Mouse (Mus musculus): ENCODE measurements around the gene Gtf3a. TPM values are rescaled to one million over a fixed set of nuclear protein-coding genes. Genes with fewer than 3 reads are reported as not detected.
"Not testable (repeated sequence)": the region's sequence is repeated elsewhere in the genome, so short reads cannot be mapped to it uniquely, and the experiment has no call there.

Gene Gtf3a
- total RNA-seq, 2 experiments from 2014 or later: 25.3 to 26.0 TPM

GRCm38 (mm10) chr5:146916806-146917205 is 31.7 kb upstream of the Gtf3a start:
- DNase-seq (ENCODE audit: extremely low spot score in 1 of 2, low spot score in 2 of 2): no peak
- Histone ChIP-seq H3K4me3 (no peak overlapping the region), H3K27ac (no peak overlapping the region)
- intact Hi-C loops (cut with DNase I): loop anchor here (10.0 kb wide), 1 partner anchor 928 kb away; no protein-coding TSS in a partner anchor
- no peak for TF ChIP-seq CTCF (IDR thresholded peaks at IDR 0.05)

- not testable (repeated sequence) for DNase-seq (ENCODE audit: extremely low spot score in 1 of 2, low spot score in 2 of 2); H3K27ac ChIP-seq; H3K4me3 ChIP-seq
- intact Hi-C loops (cut with DNase I): loop anchor here (10.0 kb wide), 1 partner anchor 927 kb away; no protein-coding TSS in a partner anchor
These were observed 31.1 kb upstream of the Gtf3a start for GRCm38 (mm10) chr5:146917357-146917756.

GRCm38 (mm10) chr5:146919874-146920273 is 28.6 kb upstream of the Gtf3a start:
- no peak overlapping the region for H3K4me3 ChIP-seq

DNA sequence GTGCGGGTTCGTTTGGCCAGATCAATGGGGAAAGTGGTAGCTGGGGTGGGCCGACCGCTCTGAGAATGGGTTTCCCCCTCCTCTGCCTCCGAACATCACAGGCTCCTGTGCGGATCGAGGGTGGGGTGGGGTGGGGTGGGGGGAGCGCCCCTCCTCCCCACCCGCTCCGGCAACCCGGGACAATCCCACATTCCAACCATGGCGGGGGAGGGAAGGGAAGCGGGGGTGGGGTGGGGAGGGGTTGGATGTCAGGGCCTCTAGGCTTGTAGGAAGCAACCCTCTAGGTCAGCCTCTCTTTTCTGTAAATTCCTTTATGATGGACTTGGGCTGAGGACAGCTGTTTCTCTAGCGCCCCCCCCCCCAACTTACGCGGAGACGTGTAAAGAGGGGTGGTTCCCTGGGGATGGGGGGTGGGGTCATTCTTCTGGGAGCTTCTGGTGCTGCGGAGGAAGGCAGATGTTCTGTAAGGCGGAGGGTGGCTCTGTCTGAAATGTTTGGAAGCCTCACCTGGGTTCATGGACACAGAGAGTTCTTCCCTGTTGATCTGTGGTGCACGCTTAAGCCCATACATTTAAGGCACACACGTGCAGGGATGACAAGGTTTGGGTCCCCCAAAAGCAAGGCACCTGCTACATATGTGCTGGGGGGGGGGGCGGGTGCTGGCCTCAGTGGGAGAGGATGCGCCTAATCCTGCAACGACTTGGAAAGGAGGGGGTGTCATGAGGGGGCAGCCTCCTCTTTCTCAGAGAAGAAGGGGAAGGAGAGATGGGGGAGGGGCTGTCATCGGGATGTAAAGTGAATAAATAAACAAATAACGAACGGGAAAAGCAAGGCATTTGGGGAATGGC is 27.9 kb upstream of the Gtf3a start:
- DNase-seq (ENCODE audit: extremely low spot score in 1 of 2, low spot score in 2 of 2): no peak
- TF ChIP-seq CTCF (IDR thresholded peaks at IDR 0.05): no peak
- Histone ChIP-seq H3K4me3 (no peak overlapping the region), H3K27ac (no peak overlapping the region)
- intact Hi-C loops (cut with DNase I): no loop called here

More at GRCm38 (mm10) chr5:146919874-146920273, 28.6 kb upstream of the Gtf3a start:
- H3K27ac ChIP-seq: no peak overlapping the region
- TF ChIP-seq CTCF (IDR thresholded peaks at IDR 0.05): no peak
- intact Hi-C loops (cut with DNase I): loop anchor here (10.0 kb wide), 1 partner anchor 925 kb away; no protein-coding TSS in a partner anchor
- DNase-seq (ENCODE audit: extremely low spot score in 1 of 2, low spot score in 2 of 2): no peak

DNA sequence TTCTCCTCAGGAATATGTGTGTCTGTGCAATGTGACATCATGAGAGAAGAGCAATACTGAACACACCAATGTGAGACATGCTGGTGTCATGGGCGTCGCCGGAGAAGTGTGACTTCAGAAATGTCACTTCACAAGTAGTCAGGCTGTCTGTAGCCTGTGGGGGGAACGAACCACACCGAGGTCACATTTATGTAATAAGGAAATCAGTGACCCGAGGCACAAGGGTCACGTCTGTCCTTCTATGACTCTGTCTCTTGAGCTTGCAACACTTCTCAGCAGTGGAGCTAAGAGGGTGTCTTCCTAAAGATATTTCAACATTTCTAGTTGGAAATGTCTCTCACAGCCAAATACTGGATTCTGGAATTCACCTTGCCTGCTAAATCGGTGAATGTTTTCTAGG is 27.2 kb upstream of the Gtf3a start:
- no peak overlapping the region for H3K4me3 ChIP-seq
- no peak for TF ChIP-seq CTCF (IDR thresholded peaks at IDR 0.05)
- no peak for DNase-seq (ENCODE audit: extremely low spot score in 1 of 2, low spot score in 2 of 2)
- intact Hi-C loops (cut with DNase I): no loop called here
- no peak overlapping the region for H3K27ac ChIP-seq

- intact Hi-C loops (cut with DNase I): no loop called here
- H3K27ac ChIP-seq: no peak overlapping the region
- no peak for TF ChIP-seq CTCF (IDR thresholded peaks at IDR 0.05)
- no peak overlapping the region for H3K4me3 ChIP-seq
- DNase-seq (ENCODE audit: extremely low spot score in 1 of 2, low spot score in 2 of 2): no peak
These were observed 24.9 kb upstream of the Gtf3a start for GRCm38 (mm10) chr5:146923547-146923946.

- no peak for TF ChIP-seq CTCF (IDR thresholded peaks at IDR 0.05)
- Histone ChIP-seq H3K4me3 (no peak overlapping the region), H3K27ac (no peak overlapping the region)
- intact Hi-C loops (cut with DNase I): no loop called here
- no peak for DNase-seq (ENCODE audit: extremely low spot score in 1 of 2, low spot score in 2 of 2)
These were observed 21.8 kb upstream of the Gtf3a start for GRCm38 (mm10) chr5:146926673-146927072.

GRCm38 (mm10) chr5:146931422-146931821 is 17.0 kb upstream of the Gtf3a start:
- Histone ChIP-seq H3K4me3 (no peak overlapping the region), H3K27ac (no peak overlapping the region)
- no peak for TF ChIP-seq CTCF (IDR thresholded peaks at IDR 0.05)
- intact Hi-C loops (cut with DNase I): no loop called here
- DNase-seq (ENCODE audit: extremely low spot score in 1 of 2, low spot score in 2 of 2): no peak

DNA sequence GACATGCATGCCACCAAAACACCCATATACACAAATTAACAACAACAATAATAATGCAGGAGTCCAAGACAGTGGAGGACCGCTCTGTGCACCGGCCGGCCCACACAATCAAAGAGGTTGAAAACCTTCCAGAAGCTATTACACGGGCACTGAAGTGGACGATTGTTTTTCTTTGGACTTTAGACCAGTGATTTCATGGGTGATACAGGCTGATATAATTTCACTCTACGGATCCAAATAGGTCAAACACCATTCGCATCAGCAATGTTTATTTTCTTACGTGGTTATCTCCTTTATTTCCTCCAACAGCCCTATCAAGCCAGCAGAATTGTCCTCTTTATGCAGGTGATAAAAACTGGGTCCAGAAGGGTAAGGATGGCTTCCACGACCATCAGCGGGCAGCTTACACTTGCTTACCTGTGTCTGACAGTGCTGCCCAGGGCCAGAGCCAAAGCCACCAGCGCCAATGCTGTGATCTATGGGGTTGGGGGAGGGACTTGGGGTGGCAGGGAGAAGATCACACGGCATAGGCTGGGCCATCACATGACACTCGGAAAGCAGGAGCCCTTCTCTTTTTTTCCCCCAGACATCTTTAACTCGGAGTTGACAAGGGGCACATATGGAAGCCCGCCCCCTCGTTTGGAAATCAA is 16.4 kb upstream of the Gtf3a start:
- intact Hi-C loops (cut with DNase I): no loop called here
- H3K4me3 ChIP-seq: no peak overlapping the region

GRCm38 (mm10) chr5:146933466-146933865 is 15.0 kb upstream of the Gtf3a start:
- DNase-seq (ENCODE audit: extremely low spot score in 1 of 2, low spot score in 2 of 2): no peak
- TF ChIP-seq CTCF (IDR thresholded peaks at IDR 0.05): no peak
- Histone ChIP-seq H3K27ac (no peak overlapping the region), H3K4me3 (no peak overlapping the region)
- intact Hi-C loops (cut with DNase I): no loop called here

More for the DNA sequence above, 16.4 kb upstream of the Gtf3a start:
- DNase-seq (ENCODE audit: extremely low spot score in 1 of 2, low spot score in 2 of 2): no peak
- TF ChIP-seq CTCF (IDR thresholded peaks at IDR 0.05): no peak
- H3K27ac ChIP-seq: no peak overlapping the region

DNA sequence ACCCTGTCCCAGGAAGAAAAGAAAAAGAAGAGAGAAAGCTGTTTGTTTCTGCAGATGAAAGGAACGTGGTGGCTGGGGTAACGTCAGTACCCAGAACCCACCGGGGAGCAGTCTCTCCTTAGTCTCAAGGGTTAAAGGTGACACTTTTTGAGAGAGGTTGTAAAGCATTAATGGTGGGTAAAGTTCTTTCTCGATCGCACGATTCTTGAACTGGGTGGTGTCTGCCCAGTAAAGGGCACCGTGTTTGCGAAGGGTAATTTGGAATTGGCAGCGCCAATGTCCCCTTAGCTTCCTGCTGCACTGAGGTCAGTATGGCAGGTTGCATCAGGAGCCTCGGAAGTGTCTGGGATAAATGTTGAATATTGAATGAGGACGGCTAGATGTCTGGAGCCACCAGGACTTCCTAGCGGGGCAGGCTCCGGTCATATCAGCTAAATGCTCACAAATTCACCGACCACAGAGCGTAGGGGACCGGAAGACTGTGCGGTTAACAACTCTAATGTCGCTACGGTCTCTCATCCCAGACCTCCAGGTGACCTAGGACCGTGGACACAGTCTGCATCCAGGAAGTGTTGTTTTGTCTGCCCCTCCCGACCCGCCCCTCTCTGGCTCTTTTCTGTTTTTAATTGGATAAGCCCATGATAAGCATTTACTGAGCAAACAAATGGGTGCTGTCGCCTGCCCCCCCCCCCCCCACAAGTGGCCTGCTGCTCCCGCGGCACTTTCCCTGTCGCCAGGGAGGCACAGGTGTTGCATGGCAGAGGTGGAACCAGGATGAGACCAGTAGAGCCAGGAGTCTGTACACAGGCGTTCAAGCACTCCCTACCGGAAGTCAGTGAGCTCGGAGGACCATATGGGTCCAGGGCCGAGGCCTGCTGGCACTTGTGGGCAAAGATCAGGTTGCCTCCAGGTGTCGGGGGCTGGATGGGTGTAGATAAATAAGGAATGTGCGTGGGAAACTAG is 10.6 kb upstream of the Gtf3a start:
- Histone ChIP-seq H3K4me3 (no peak overlapping the region), H3K27ac (no peak overlapping the region)
- intact Hi-C loops (cut with DNase I): no loop called here
- TF ChIP-seq CTCF (IDR thresholded peaks at IDR 0.05): no peak
- DNase-seq (ENCODE audit: extremely low spot score in 1 of 2, low spot score in 2 of 2): no peak
